Mouse (Mus musculus): ENCODE measurements around the gene Rpl18a. TPM values are rescaled to one million over a fixed set of nuclear protein-coding genes. Genes with fewer than 3 reads are reported as not detected.
"Not testable (repeated sequence)": the region's sequence is repeated elsewhere in the genome, so short reads cannot be mapped to it uniquely, and the experiment has no call there.

The Rpl18a gene
- total and polyA plus RNA-seq, 2 experiments, result 318 to 2,350 TPM

DNA sequence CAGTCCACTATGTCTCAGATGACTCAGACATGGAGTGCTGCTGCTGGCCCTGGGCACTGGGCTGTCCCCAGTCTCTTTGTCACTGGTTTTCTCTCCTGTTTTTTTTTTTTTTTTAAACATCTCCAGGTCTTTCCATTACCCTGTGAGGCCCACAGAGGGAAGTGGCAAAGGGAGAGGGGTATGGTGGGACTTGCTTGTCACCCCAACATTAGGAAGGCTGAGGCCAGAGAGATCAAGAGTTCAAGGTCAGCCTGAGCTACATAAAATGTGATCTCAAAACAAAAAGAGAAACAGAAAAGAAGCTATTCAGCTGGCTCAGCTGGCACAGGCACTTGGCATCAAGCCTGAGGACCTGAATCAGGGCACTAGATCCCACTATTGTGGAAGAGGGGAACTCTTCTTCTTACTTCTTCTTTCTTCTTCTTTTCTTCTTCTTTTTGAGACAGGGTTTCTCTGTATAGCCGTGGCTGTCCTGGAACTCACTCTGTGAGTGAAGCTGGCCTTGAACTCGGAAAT is 3.7 kb upstream of the Rpl18a start:
- 86% methylated on average over 2 of the region's 2 CpGs for whole genome bisulfite sequencing
- no peaks in the 10 kb centered on the region for H3K36me3 ChIP-seq (ENCODE audit: control insufficient read depth, insufficient read depth, low read length)
- H3K4me3 ChIP-seq (ENCODE audit: insufficient read depth, low read depth, low read length), result no peak overlapping the region
- H3K27ac ChIP-seq (replicated peaks; ENCODE audit: insufficient read depth, low read depth, low read length), result no peak overlapping the region
- H3K9ac ChIP-seq (ENCODE audit: low read depth, low read length), result no peak overlapping the region
- DNase-seq (ENCODE audit: extremely low read depth, low read depth, low spot score), result no peak
- peaks cover 5% of the 10 kb centered on the region for H3K4me1 ChIP-seq (ENCODE audit: control insufficient read depth, insufficient read depth, low read length)
- TF ChIP-seq CTCF (IDR thresholded peaks at IDR 0.05; ENCODE audit: low read depth, low read length) (no peak), POLR2A (IDR thresholded peaks at IDR 0.05; ENCODE audit: extremely low read depth, insufficient read depth, low read length) (no peak)
- H3K27me3 ChIP-seq (ENCODE audit: control insufficient read depth, insufficient read depth, low read length), result no peaks in the 10 kb centered on the region
- H3K79me2 ChIP-seq (ENCODE audit: control insufficient read depth, insufficient read depth, low read length), result peaks cover 10% of the 10 kb centered on the region; the same call in 1 of the 2 replicates

DNA sequence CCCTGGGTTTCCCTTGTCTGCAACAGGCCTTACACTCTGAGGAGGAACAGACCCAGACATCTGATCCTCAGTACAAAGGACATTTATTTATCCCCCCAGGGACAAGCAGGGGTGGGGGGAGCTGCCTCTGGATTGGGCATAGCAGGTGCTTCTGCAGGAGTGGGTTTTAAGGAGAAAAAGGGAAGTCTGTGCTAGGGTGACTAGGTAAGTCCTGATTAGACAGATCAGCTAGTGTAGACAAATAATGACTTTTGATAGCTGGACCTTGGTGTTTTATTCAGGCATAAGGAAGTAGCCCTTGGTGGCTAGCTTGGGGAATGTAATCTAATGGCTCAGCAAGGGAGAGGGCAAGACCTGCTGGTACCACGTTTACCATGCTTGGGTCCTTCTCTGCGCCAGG is 2.0 kb upstream of the Rpl18a start:
- Histone ChIP-seq H3K4me1 (ENCODE audit: control insufficient read depth, insufficient read depth, low read length) (peaks cover 5% of the 10 kb centered on the region), H3K79me2 (ENCODE audit: control insufficient read depth, insufficient read depth, low read length) (peaks cover 10% of the 10 kb centered on the region; the same call in 1 of the 2 replicates), H3K36me3 (ENCODE audit: control insufficient read depth, insufficient read depth, low read length) (peaks cover 12% of the 10 kb centered on the region), H3K27ac (replicated peaks; ENCODE audit: insufficient read depth, low read depth, low read length) (no peak overlapping the region), H3K4me3 (ENCODE audit: insufficient read depth, low read depth, low read length) (no peak overlapping the region), H3K9ac (ENCODE audit: low read depth, low read length) (no peak overlapping the region), H3K27me3 (ENCODE audit: control insufficient read depth, insufficient read depth, low read length) (no peaks in the 10 kb centered on the region)
- no peak for TF ChIP-seq POLR2A (IDR thresholded peaks at IDR 0.05; ENCODE audit: extremely low read depth, insufficient read depth, low read length)
- no peak for TF ChIP-seq CTCF (IDR thresholded peaks at IDR 0.05; ENCODE audit: low read depth, low read length)
- 80% methylated on average over 2 of the region's 2 CpGs for WGBS
- DNase-seq (ENCODE audit: extremely low read depth, low read depth, low spot score), result no peak

DNA sequence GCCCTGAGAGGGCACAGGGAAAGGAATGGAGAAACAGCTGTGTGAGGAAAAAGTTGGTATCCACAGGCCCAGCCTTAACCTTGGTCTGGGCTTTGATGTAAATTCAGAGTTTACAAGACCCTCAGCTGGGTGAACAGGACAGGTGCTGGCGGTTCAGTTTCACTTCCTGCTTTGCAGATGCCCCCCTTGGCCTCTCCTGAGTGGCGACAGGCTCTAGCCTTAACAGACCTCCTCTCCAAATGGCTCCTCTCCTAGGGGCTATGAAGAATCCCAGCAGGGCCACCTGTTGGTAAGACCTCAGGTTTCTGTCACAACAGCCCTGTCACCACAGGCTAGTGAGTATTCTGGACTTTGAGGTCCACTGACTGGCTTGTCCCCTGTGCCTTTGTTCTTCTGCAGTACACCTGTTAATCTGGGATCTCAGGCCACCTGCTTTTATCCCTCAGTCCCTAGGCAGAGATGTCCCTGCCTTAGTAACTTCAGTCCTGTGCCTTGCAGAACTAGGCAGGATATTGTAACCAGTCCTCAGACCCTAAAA is 1.5 kb upstream of the Rpl18a start:
- H3K27ac ChIP-seq (replicated peaks; ENCODE audit: insufficient read depth, low read depth, low read length), result no peak overlapping the region
- DNase-seq (ENCODE audit: extremely low read depth, low read depth, low spot score), result no peak
- WGBS, result 65% methylated on average over 2 of the region's 2 CpGs
- no peaks in the 10 kb centered on the region for H3K27me3 ChIP-seq (ENCODE audit: control insufficient read depth, insufficient read depth, low read length)
- H3K9ac ChIP-seq (ENCODE audit: low read depth, low read length), result no peak overlapping the region
- peaks cover 13% of the 10 kb centered on the region for H3K36me3 ChIP-seq (ENCODE audit: control insufficient read depth, insufficient read depth, low read length)
- TF ChIP-seq CTCF (IDR thresholded peaks at IDR 0.05; ENCODE audit: low read depth, low read length), result no peak
- H3K4me1 ChIP-seq (ENCODE audit: control insufficient read depth, insufficient read depth, low read length), result peaks cover 5% of the 10 kb centered on the region
- no peak overlapping the region for H3K4me3 ChIP-seq (ENCODE audit: insufficient read depth, low read depth, low read length)
- H3K79me2 ChIP-seq (ENCODE audit: control insufficient read depth, insufficient read depth, low read length), result peaks cover 10% of the 10 kb centered on the region; the same call in 1 of the 2 replicates

DNA sequence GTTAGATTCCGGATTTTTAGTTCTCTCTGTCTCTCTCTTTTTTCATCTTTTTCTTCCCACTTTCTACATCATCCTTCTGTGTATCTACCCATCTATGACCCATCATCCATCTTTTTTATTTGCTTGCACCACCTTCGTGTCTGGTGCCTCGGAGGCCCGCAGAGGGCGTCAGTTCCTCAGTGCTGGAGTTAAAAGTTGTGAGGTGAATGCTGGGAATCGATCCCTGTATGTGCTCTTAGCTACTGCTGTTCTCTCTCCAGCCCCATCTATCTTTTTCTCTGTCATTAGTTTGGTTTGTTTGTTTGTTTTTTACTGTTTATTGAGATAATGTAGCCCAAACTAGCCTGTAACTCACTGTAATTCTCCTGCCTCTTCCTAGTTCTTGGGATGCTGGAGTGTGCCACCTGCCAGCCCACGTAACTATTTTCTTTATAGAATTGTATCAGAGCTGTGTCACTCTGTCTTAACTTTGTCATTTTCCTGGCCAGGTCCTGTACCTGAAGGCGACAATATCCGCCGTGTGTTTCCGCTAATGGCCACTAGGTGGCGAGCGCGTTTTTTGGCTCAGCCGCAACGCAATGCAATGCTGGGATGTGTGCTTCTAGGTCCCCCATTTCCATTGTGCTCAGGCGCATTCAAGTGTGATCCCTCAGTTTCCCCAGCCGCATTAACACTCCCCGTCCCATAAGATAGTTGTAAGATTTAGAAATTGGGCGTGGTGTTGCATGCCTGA is 635 bp upstream of the Rpl18a start:
- Histone ChIP-seq H3K27ac (replicated peaks; ENCODE audit: insufficient read depth, low read depth, low read length) (peak overlapping the region; percentile 49), H3K36me3 (ENCODE audit: control insufficient read depth, insufficient read depth, low read length) (peaks cover 13% of the 10 kb centered on the region), H3K27me3 (ENCODE audit: control insufficient read depth, insufficient read depth, low read length) (no peaks in the 10 kb centered on the region; the same call in 1 of the 2 replicates), H3K4me1 (ENCODE audit: control insufficient read depth, insufficient read depth, low read length) (peaks cover 5% of the 10 kb centered on the region), H3K9ac (ENCODE audit: low read depth, low read length) (peak overlapping the region; percentile 37), H3K4me3 (ENCODE audit: insufficient read depth, low read depth, low read length) (peak overlapping the region; percentile 55), H3K79me2 (ENCODE audit: control insufficient read depth, insufficient read depth, low read length) (peaks cover 10% of the 10 kb centered on the region; the same call in 1 of the 2 replicates)
- WGBS, result under 1% methylated on average over 20 of the region's 20 CpGs
- peak; percentile 53 for DNase-seq (ENCODE audit: extremely low read depth, low read depth, low spot score)
- TF ChIP-seq POLR2A (IDR thresholded peaks at IDR 0.05; ENCODE audit: extremely low read depth, insufficient read depth, low read length) (no peak), CTCF (IDR thresholded peaks at IDR 0.05; ENCODE audit: low read depth, low read length) (peak; percentile 98)

DNA sequence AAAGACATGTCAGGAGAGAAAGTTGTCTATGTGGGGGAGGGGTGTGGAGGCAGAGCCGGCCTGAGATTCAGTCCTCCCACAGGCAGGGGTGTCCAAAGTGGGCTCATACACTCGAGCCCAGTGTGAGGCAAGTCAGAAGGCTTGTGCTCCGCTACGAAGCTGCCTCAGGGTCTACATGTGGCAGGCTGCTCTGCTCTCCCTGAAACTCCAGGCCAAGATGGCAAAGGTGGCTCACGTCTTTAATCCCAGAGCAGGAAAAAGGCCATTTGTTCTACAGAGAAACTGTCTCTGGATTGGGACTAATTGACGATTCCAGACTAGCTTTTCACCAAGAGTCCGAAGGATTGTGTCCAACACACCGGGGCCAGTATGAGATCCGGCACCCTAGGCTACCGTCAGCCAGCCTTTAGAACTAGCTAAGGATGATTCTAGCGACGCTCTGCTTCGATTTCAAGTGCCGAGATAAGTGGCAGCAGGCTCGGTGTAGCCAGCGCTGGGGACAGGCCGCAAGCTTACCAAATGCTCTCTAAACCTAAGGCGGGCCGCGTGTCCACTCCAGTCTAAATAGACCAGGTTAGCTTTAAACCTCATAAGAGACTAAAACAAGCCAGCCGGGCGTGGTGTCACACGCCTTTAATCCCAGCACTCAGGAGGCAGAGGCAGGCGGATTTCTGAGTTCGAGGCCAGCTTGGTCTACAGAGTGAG is 744 bp downstream of the Rpl18a start:
- peaks cover 13% of the 10 kb centered on the region for H3K36me3 ChIP-seq (ENCODE audit: control insufficient read depth, insufficient read depth, low read length)
- DNase-seq (ENCODE audit: extremely low read depth, low read depth, low spot score), result no peak
- peaks cover 6% of the 10 kb centered on the region; the same call in 1 of the 2 replicates for H3K27me3 ChIP-seq (ENCODE audit: control insufficient read depth, insufficient read depth, low read length)
- no peak for TF ChIP-seq POLR2A (IDR thresholded peaks at IDR 0.05; ENCODE audit: extremely low read depth, insufficient read depth, low read length)
- TF ChIP-seq CTCF (IDR thresholded peaks at IDR 0.05; ENCODE audit: low read depth, low read length), result no peak
- peak overlapping the region; percentile 97 for H3K9ac ChIP-seq (ENCODE audit: low read depth, low read length)
- no peak overlapping the region; the same call in 1 of the 2 replicates for H3K27ac ChIP-seq (replicated peaks; ENCODE audit: insufficient read depth, low read depth, low read length)
- H3K4me1 ChIP-seq (ENCODE audit: control insufficient read depth, insufficient read depth, low read length), result peaks cover 5% of the 10 kb centered on the region
- H3K79me2 ChIP-seq (ENCODE audit: control insufficient read depth, insufficient read depth, low read length), result peaks cover 10% of the 10 kb centered on the region; the same call in 1 of the 2 replicates
- WGBS, result 2% methylated on average over 25 of the region's 25 CpGs
- H3K4me3 ChIP-seq (ENCODE audit: insufficient read depth, low read depth, low read length), result peak overlapping the region; percentile 87

DNA sequence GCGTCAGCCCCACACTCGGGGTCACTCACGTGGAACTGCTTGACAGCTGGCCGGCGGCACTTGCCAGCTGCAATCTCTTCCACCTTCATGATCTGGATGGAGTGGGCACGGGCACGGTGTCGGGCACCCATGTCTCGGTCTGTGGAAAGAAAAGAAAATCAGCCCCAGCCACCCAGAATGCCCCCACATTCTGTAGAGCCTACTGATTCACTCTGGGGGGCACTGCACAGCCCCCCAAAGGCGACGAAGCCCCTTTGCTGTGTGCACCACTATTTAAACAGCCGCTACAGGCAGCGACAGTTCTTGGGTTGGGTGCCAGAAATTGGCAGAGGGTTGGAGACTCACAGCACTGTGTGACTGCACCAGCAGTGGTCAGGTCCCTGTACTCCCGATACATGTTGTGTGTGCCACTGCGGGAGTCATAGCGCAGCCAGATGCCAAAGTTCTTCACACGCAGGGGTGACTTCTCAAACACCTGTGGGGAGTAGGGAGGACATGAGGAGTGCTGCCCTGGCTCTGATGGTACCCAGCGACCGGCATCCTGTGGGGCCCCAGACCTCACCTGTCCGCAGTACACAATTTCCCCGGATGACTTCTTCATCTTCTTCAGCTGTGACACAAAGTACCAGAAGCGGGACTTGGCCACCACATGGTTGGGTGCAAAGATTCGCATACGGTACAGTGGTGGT is 1.5 kb downstream of the Rpl18a start:
- peaks cover 13% of the 10 kb centered on the region for H3K36me3 ChIP-seq (ENCODE audit: control insufficient read depth, insufficient read depth, low read length)
- not testable (repeated sequence) for H3K9ac ChIP-seq (ENCODE audit: low read depth, low read length); H3K27ac ChIP-seq (replicated peaks; ENCODE audit: insufficient read depth, low read depth, low read length); DNase-seq (ENCODE audit: extremely low read depth, low read depth, low spot score); H3K79me2 ChIP-seq (ENCODE audit: control insufficient read depth, insufficient read depth, low read length); H3K4me3 ChIP-seq (ENCODE audit: insufficient read depth, low read depth, low read length); H3K27me3 ChIP-seq (ENCODE audit: control insufficient read depth, insufficient read depth, low read length); H3K4me1 ChIP-seq (ENCODE audit: control insufficient read depth, insufficient read depth, low read length)
- WGBS, result 79% methylated on average over 24 of the region's 24 CpGs
